Mouse (Mus musculus): ENCODE data around the gene C130060K24Rik. TPM values are rescaled to one million over a fixed set of nuclear protein-coding genes. Genes with fewer than 3 reads are reported as not detected.

C130060K24Rik gene
- polyA plus RNA-seq, 1 experiment from 2014 or later: 0.19 TPM

DNA sequence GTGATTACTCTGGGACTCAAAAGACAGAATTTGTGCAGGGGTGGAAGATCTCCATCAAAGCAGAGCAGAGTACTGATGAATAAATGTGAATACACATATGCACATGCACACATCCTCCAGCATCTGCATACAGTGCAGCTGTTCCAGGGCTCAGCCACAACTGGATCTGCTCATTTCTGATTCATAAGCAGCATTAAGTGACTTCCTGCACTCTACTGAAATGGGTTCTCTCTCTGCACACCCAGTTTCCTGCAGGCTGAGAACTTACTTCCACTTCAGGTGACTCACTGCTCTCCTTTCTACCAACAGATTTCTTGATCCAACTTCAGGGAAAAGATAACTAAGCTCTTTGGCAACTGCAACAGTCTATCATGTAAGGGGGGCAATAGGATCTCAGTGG is 117.9 kb downstream of the C130060K24Rik start:
- no peak overlapping the region for H3K27ac ChIP-seq (replicated peaks in 1 of 2; ENCODE audit: control insufficient read depth in 1 of 2, insufficient read depth in 1 of 2, low read depth in 2 of 2, low read length in 2 of 2)
- H3K4me3 ChIP-seq (ENCODE audit: control insufficient read depth in 1 of 2, insufficient read depth in 1 of 2, low read depth in 1 of 2, low read length in 2 of 2): no peak overlapping the region
- H3K4me1 ChIP-seq (ENCODE audit: control insufficient read depth in 2 of 2, insufficient read depth in 2 of 2, low read length in 2 of 2): no peaks in the 10 kb centered on the region
- H3K27me3 ChIP-seq (ENCODE audit: control insufficient read depth, insufficient read depth, low read length): no peaks in the 10 kb centered on the region
- no peaks in the 10 kb centered on the region for H3K9me3 ChIP-seq (ENCODE audit: control insufficient read depth, low read length)
- no peak for ATAC-seq (ENCODE audit: insufficient number of reproducible peaks, insufficient read depth, low FRiP score, low read depth)
- H3K36me3 ChIP-seq (ENCODE audit: control insufficient read depth, insufficient read depth, low read length): no peaks in the 10 kb centered on the region
- no peak overlapping the region for H3K4me2 ChIP-seq (ENCODE audit: low read length)
- no peak overlapping the region for H3K9ac ChIP-seq (ENCODE audit: low read length)

Other genes starting within 250 kb of the C130060K24Rik start
- 3.4 and 4.2 TPM in 2 replicates for gene Hpgds, start 236.2 kb upstream of the C130060K24Rik start, polyA plus RNA-seq (2014; fragmentation: Nextera tagmentation; extraction: Ambion mirVana)
- gene Tnip3, start 144.2 kb downstream of the C130060K24Rik start, polyA plus RNA-seq (2014; fragmentation: Nextera tagmentation; extraction: Ambion mirVana): 0.58 and 1.3 TPM in 2 replicates